Mouse (Mus musculus) yolk sac, embryonic 10.5 days (tissue): ENCODE results near the gene Atp8a1.

ENCODE experiments used
- DNase-seq: peaks from one replicate; pipeline ENCODE4 v3.0.0-alpha.2; 2017; ENCODE audit warnings: low spot score

Atp8a1 gene

DNA sequence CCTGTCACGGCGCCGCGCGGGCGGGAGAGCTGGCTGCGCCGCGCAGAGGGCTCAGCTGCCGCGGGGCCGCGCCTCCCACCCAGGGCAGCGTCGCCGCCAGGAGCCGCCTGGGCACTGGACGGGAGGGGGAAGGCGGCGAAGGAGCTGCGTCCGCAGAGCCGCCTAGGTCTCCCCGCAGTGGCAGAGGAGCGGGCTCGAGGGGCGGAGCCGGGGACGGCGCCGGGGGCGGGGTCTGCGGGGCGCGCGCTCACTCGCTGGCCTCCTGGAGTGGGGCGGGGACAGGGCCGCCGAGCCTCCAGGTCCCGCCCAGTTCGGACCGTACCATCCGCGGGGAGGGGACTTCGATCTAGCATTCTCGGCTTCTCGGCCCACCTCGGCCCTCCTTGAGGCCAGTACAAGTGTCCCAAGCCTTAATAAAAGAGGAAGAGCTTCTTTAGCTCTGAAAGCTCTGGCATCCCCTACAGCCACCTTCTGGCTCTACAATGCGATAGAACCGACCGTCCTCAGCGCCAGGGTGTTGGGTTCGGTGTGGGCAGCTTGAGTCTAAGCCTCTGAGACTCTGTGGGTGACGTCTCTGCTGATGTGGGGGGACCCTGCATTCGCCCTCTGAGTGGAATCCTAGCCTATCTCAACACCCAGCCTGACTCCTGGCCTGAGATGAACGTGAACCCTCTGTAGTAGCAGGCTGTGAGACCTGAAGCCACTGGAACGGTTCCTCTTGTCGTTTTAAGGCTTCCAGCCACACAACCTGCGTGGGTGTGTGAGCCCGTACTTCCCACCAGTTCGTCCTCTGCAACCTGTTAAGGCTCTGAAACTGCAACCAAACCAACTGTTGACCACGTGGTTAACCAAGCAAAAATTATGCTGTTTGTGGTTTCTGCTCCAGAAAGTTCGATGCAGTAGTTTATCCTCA lies at the start of gene Atp8a1:
Atp8a1 (minus strand) TSS at position 182 of the 913 bp plus-strand sequence.
- peak; percentile 97 for DNase-seq

DNA sequence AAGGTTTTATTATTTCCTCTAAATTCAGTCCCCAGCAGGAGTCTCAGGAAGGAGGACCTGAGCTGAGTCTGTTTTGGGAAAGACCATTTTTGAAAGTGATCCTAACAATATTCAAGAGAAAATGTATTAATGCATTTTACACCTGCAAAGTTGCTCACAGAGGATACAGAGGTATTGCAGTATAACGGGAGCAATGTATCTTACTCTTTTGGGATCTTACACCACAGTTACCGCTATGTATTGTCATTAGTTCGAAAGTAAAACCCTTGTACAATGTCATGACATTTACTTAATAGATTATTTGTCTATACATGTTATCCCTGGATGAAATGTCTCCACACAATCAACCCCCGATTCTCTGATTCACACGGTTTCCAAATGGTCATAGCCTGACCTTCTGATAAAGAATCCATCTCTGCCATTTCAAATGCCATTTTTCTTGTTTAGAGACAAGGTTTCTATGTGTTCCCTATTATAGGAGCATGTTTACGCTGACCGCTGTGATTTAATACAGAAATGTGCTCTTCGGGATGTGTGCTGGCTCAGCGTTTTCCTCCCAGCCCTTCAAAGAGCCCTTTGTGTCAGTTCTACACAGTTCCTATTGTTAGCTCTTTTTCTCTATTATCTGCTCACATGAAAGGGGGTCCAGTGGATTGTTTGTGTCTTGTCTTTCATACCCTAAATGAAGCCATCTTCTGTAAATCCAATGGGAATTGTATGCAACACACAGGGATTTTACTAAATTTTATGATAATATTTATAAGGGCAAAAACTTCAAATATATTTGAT lies 37.4 kb upstream of the Atp8a1 start:
- no peak for DNase-seq

DNA sequence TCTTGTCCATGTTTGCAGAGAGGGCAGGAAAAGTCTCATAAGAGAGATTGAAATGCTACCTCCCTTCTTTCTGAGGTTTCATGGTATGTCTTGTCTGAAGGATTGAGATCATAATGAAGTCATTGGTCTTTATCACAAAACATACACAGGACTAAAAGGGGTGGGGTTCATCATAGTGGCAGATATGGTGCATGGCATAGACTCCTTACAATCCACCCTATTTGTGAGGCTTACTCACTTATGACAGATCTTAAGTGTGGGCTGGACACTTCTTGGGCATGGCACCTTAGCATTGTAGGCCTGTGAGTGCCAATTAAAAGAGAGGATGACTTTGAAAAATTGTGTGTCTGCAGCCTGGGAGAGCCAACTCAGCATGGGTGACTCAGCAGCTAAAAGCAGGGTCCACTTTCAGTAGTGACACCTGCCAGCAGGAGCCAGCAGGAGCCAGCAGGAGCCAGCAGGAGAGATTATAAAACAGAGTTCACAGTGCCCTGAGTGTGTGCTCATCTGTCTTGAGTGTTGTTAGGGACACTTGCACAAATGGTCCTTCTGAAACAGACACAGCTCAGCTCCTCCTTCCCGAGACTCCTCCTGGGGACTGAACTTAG lies 36.4 kb upstream of the Atp8a1 start:
- DNase-seq = no peak

DNA sequence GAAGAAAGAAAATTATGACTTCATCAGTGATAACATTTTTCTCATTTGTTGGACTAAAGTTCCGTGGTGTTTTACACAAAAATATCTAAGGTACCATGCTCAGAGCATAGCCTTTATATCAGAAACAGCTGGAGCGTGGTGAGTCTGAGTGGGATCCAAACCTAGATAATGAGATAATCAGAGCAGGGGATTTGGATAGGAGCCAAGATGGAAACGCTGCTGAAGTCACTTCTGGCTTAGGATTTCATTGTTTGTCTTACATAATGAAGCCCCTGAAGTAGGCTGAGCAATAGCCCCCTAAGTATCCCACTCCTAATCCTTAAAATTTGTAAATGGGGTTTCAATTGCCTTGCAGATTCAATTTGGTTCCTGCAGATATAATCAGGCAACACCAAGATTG lies 24.2 kb upstream of the Atp8a1 start:
- no peak for DNase-seq

DNA sequence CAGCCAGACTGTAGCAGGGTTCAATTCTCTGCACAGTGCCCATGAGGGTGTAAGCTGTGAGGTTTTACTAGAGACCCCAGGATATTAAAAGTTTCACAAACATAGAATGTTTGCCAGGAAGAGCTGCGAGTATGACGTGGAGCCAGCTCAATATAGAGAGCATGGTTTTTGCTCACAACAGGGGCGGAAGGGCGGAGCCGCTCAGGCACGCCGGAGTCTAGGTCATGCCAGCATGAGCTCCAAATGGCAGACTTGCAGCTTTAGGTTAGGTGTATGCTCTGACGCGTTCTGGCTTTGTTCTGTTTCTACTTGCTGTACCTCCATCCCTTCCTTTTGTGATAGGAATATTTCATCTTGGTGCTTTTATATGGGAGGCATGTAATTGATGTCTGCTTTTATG lies 19.0 kb upstream of the Atp8a1 start:
- no peak for DNase-seq

DNA sequence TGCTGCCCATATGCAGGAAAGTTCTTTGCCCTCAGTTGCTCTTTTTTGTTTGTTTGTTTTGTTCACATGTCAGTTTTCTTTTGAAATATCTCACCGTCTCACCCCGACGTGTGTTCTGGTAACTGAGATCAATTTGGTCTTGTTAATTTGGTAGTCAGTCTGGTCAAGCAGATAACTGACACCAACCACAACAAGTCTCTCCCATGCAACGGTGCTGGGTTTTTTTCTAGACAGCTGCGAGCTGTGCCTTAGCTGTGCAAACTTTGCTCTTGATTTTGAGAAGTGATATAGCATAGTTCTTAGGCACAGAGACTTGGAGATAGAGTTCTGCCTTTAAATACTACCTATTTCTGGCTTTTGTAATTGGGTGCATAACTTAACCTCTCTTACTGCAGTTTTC lies 18.4 kb upstream of the Atp8a1 start:
- no peak for DNase-seq

DNA sequence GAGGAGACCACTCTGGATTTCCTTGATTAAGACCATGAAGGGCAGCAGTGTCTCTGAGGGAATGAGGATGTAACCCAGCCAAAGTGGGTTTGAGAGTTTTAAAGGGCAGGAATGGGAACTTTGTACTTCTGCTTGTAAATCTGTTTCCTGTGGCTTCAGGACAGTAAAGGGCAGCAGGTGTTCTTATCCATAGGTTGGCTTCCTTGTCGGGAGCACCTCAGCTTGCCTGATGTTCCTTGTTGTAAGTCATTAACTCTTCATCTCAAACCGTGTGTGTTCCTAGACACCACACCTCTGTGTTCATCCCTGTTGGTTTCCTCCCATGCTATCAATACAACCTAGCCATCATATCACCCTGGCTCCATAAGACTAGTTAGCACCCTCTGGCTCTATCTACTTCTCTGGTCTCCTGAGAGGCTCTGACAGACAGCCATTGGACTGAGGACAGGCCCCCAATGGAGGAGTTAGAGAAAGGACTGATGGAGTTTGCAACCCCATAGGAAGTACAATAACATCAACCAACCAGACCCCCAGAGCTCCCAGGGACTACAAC lies 17.4 kb upstream of the Atp8a1 start:
- DNase-seq = no peak

DNA sequence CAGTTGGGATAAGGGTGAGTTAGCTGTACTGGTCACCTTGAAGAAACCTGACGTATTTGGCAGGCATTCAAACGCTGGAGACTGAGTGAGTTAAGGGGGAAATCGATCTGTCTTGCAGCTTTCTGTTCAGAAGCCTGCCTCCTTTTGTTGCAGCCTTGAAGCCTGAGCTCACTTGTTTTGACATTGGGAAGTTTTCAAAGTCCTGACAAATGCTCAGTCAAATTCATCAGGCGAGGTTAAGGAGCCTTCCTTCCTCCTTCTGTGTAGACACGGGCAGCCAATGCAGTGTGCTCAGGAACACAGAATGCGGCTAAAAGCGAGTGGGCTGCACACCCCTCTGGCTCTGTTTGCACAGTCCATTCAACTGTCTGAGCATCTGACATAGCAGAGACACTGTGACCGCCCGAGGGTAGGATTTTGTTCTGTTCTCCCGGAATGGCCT lies 16.7 kb upstream of the Atp8a1 start:
- DNase-seq = no peak

DNA sequence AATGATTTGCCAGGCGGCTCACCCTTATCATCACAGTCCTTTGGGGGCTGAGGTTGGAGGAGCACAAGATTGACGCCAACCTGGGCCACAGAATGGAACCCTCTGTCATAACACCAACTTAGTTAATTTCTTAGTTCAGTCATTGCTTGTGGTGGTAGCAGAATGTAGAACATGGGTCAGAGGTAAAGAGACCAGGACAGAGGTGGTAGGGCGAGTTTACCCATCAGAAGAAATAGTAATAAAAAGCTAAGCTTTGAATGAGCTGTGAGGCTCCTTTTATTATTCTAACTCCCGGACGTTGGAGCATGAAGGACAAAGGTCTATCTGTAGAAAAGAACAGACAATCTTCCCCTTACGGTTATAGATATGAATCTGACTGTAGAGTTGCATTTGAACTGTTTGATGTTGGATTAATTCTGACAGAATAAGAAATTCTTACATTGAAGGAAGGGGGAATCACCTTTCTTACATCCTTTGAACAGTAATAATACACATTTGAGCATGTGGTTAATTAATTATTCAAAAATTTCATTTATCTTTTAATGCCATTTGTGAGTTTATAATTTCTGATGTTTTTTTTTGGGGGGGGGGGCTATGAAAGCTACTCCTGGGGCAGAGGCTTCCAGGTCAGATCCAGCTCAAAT lies 7.9 kb upstream of the Atp8a1 start:
- DNase-seq = no peak

DNA sequence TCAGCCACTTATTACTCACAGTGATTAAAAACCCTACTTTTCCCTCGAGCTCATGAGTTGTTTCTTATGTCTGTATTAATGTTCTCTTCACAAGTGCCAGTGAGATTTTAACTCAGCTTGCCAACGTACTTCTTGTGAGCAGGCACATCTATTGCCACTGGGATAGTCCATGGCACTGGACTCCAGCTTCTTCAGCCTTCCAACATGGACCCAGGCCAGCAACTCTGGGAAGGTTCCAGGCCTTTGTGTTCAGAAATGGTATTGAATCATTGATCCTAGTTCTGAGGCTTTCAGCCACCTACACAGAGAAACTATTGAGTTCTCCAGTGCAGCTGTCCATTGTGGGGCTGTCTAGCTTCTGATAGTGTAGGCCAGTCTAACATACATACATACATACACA lies 5.6 kb upstream of the Atp8a1 start:
- DNase-seq = no peak

DNA sequence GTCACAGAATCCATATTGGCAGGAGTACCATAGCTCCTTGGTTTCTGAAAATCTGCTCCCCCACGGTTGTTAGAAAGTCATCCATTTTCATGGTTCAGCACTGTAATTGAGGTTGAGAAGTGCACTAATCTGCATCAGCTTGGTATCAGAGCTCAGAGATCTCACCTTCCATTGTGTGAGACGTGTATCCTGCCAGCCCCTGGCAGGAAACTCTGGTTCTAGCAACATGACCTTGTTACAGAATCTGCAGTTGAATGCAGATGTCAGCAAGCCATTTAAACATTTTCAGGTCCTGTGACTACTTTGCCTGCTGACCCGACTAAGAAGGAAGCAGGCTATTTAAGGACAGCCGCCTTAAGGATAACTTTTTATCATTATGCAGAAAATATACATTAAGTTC lies 2.2 kb upstream of the Atp8a1 start:
- no peak for DNase-seq

DNA sequence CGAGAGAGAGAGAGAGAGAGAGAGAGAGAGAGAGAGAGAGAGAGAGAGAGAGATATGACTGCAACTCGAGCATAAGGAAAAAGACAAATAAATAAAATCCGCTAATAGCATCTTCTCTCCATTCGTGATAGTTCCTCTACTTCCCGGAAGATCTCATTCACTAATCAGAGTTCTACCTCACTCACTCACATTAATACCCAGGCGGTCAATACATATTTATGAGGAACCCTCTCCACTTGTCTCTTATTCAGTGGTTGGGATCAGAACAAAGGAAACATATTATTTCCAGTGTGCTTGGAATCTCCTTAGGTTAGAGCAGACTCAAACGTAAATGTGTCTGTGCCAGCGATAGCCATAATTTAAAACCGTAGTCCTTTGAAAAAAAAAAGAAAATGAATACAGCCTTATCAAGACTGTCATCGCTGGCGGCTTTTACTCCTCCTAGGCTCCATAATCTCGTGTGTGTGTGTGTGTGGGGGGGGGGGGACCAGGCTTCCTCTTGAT lies 1.3 kb upstream of the Atp8a1 start:
- no peak for DNase-seq

DNA sequence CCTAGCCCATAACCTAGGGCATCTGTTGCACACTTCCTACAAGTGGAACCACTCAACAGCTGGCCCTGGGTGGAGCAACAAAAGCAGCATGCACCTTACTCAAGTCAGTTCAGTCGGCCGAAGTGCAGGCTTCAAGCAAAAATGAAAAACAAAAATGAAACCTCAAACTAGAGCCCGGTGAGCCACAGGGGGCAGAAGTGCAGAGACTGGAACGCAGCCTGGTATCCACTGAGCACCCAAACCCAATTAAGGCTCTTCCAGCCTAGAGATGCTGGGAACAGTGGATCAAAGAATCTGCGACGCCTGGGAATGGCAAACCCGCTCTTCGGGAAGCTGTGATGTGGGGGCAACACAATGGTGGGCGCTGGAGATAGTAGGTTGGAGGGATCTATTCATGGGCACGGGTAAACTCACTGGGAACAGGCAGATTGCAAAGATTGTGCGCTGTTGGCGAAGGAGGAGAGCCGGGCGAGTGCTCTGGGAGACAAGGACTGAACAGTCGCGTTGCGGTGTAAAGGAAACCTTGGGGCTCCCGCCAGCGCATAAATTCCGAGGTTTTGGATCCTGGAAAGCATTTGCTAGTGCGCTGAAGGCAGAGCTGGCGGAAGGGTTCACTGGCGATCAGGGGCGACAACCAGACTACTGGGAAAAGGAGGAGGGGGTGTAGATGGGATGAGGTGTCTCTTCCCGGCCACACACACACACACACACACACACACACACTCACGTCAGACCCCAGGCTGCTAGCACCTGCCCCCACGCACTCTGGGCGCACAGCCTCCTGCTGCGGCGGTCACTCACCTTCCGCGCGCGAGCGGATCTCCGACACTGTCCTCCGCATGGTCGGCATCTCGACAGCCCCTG lies 641 bp downstream of the Atp8a1 start:
- DNase-seq = peak; percentile 9

DNA sequence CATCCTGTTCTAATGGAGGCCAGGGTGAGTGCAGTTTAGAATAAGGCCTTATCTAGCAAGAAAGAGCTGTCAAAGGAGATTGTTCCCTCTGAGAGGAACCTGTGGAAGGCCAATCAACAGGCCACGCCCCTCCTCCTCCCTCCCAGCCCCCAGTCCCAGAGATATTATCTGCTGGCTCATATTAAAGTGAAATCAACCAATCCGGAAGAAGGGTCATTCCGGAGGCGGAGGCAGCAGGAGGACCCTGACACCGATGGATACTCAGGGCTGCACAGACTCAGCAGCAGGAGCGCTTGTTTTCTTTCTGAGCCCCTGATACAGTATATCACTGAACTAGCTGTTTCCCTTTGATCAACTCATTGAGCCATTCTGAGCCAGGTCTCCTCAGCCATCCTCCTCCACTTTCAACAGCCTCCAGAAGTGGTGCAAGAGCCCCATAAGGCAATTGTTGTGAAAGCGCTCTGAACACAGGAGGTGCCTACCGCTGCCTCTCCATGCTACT lies 2.0 kb downstream of the Atp8a1 start:
- peak; percentile 33 for DNase-seq

DNA sequence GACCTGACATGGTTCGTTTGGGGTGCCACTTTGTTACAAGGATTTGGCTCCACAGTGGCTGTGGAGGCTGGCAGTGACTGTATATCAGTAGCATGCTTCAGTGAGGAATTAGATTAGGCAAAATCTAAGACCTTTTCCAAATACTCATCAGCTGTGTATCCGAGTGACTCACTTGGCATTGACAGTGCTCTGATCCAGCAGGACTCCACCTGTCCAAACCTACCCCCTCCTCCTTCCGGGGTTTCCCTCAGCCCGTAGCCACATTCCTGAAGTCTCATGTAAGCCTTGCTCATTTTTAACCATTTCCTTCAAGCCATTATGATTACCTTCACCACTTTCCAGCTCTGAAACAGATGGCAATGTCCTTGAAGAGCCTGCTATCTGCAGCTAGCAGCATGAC lies 3.2 kb downstream of the Atp8a1 start:
- no peak for DNase-seq

DNA sequence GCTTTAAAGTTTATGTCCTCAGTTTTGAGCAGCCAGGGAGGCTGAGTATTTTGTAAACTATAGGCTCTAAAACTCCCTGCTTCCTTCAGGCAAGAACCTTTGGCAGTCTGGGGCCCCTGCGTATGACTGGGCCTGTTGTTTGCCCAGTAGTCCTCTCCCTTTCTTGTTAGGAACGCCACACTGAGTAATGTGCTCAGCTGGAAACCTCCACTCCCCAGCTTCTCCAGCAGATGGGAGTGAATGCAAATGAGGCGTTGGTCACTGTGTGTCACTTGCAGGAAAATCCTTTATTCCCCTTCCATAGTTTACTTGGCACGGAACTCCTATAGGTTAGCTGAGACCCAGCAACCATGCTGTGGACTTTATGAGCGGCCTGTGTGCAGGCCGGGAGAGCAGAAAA lies 4.9 kb downstream of the Atp8a1 start:
- no peak for DNase-seq

DNA sequence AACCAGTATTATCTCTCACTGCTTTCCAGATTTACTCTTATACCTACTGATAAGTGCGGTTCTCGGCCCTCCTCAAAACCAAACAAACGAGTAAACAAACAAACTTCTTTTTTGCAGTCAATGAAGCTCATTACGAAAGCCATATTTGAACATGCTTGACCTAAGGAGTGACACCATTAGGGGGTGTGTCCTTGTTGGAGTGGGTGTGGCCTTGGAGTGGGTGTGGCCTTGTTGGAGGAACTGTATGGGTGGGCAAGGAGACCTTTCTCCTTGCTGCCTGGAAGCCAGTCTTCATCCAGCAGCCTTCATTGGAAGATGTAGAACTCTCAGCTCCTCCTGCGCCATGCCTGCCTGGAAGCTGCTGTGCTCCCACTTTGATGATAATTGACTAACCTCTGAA lies 13.4 kb downstream of the Atp8a1 start:
- DNase-seq = no peak

DNA sequence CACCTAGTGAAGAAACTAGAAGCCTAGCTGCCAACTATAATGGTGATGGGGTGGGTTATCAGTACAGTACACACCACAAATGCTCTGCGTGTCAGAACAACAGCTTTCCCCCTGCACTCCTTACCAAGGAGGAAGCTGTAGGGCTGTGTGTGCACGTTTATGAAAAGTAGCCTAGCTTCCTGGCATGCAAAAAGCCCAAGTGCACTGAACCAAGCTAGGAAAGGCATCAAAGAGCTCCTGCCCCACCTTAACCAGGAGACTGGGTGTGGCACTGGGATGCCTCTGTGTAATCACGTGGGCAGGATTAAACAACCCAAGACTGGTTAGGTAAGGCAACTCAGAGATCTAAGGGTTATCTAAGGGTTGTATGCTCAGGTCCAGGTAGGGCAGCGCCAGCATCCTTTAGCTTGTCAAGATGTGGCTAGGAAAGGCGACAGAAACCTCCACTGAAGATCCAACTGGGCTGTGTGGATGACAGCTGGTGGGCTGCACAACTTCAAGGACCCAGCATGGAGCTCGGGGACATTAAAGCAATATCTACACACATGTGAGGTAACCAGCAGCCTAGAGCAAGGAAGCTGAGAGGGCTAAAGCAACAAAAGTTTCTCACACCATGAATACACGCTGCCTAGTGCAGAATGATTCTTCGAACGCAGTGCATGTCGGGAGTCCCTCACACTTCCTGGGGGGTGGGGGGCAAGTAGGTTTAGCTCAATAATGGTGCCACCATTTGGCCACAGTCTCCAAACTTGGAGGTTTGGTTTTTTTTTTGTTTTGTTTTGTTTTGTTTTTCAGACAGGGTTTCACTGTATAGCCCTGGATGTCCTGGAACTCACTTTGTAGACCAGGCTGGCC lies 15.7 kb downstream of the Atp8a1 start:
- DNase-seq = no peak

DNA sequence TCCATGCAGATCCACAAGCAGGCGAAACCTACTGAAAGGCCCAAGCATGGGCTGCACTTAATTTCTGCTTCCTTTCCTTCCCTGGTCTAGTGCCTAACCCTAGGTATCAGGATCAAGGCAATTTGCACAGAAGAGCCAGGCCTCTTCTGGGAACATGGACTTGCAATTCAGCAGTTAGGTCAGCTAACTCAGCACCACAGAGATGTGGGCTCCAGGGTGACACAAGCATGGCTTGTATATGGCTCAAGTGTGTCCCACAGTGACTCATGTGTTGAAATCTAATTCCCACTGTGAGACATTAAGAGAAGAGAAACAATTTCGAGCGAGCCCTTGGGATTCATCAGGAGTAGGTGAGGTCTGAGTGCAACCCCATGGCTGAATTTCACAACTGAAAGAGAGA lies 18.9 kb downstream of the Atp8a1 start:
- DNase-seq = no peak

DNA sequence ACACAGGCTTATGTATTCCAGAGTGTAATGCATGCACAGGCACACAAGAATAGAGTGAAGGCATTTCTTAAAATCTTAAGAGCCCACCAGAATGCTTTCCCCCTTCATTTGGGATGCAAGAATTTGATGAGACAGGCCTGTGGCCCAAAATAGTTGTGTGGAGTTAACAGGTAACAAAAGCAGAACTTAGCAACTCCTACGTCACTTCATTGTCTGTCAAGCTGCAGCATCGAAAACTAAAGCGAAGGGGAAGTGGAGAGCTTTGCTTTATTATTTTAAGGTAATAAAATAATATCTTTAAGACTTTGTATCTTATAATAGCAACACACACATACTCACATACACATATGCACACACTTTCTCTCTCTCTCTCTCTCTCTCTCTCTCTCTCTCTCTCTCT lies 20.3 kb downstream of the Atp8a1 start:
- no peak for DNase-seq
